In genomic region chr3:142496113-142497101, GRCm38 (mm10) we compare ENCODE assay signal across 8 mouse cellular contexts. TPM values are rescaled to one million over a fixed set of nuclear protein-coding genes. Genes with fewer than 3 reads are reported as not detected.
DNase-seq lines count a peak whose midpoint lies in the region; ATAC-seq and TF ChIP-seq lines count a peak whose summit lies in the region.

No protein-coding gene starts in this region.

- no peak overlapping the region for H3K27ac ChIP-seq in heart, embryonic 12.5 days (ENCODE audit: poor library complexity, severe bottlenecking)
- H3K27ac ChIP-seq in liver, embryonic 13.5 days, result no peak overlapping the region
- H3K27ac ChIP-seq in small intestine, adult 2 months (ENCODE audit: insufficient read depth, low read depth, low read length), result peak overlapping the region; percentile 82

- DNase-seq in thymus, postnatal 0 days (ENCODE audit: low spot score), result peak; percentile 36
- DNase-seq in thymus, adult 18-20 months, result no peak
- no peak for DNase-seq in liver, embryonic 13.5 days
- no peak for DNase-seq in cerebellum, adult 9-11 months
- DNase-seq in MN1 (ENCODE audit: low spot score), result no peak
- no peak for DNase-seq in gastrocnemius, postnatal 36 days

- TF ChIP-seq CTCF in small intestine, adult 2 months (IDR thresholded peaks at IDR 0.05; ENCODE audit: extremely low read depth, insufficient read length, insufficient replicate concordance, low read depth, low read length), result no peak

- peak overlapping the region; percentile 11; the same call in 1 of the 2 replicates for H3K4me3 ChIP-seq in heart, embryonic 12.5 days
- peak overlapping the region; percentile 17; the same call in 1 of the 2 replicates for H3K4me3 ChIP-seq in liver, embryonic 13.5 days (replicated peaks)
- peak overlapping the region; percentile 49 for H3K4me3 ChIP-seq in small intestine, adult 2 months (ENCODE audit: low read depth, low read length)

- 45% methylated on average over 14 of the region's 14 CpGs for WGBS in heart, embryonic 12.5 days
- 35% methylated on average over 14 of the region's 14 CpGs for WGBS in liver, embryonic 13.5 days (ENCODE audit: insufficient replicate concordance)
- 13% methylated on average over 14 of the region's 14 CpGs for WGBS in small intestine, adult 2 months

- peaks cover 4% of the 10 kb centered on the region; the same call in 1 of the 2 replicates for H3K4me1 ChIP-seq in heart, embryonic 12.5 days (replicated peaks)
- H3K4me1 ChIP-seq in liver, embryonic 13.5 days (replicated peaks), result no peaks in the 10 kb centered on the region
- H3K4me1 ChIP-seq in small intestine, adult 2 months (ENCODE audit: control insufficient read depth, insufficient read depth, insufficient read length, low read length), result peaks cover 2% of the 10 kb centered on the region; the same call in 1 of the 2 replicates

- ATAC-seq in heart, embryonic 12.5 days (ENCODE audit: insufficient number of reproducible peaks, low FRiP score), result no peak
- ATAC-seq in liver, embryonic 13.5 days (ENCODE audit: low read depth), result no peak

- H3K4me2 ChIP-seq in heart, embryonic 12.5 days, result peak overlapping the region; percentile 57
- peak overlapping the region; percentile 43 for H3K4me2 ChIP-seq in liver, embryonic 13.5 days

- peaks cover 4% of the 10 kb centered on the region; the same call in 1 of the 2 replicates for H3K27me3 ChIP-seq in heart, embryonic 12.5 days (replicated peaks)
- H3K27me3 ChIP-seq in liver, embryonic 13.5 days, result no peaks in the 10 kb centered on the region
- H3K27me3 ChIP-seq in small intestine, adult 2 months (ENCODE audit: control insufficient read depth, insufficient read depth, low read length), result peaks cover 2% of the 10 kb centered on the region; the same call in 1 of the 2 replicates

- TF ChIP-seq POLR2A in small intestine, adult 2 months (IDR thresholded peaks at IDR 0.05; ENCODE audit: low read depth, low read length), result no peak

- no peaks in the 10 kb centered on the region for H3K9me3 ChIP-seq in heart, embryonic 12.5 days (replicated peaks)
- H3K9me3 ChIP-seq in liver, embryonic 13.5 days (replicated peaks), result no peaks in the 10 kb centered on the region

- no peak overlapping the region for H3K9ac ChIP-seq in heart, embryonic 12.5 days
- H3K9ac ChIP-seq in liver, embryonic 13.5 days, result no peak overlapping the region

- no peaks in the 10 kb centered on the region for H3K36me3 ChIP-seq in heart, embryonic 12.5 days
- no peaks in the 10 kb centered on the region for H3K36me3 ChIP-seq in liver, embryonic 13.5 days
- H3K36me3 ChIP-seq in small intestine, adult 2 months (ENCODE audit: control insufficient read depth, insufficient read depth, low read length), result no peaks in the 10 kb centered on the region

- intact Hi-C loops in gastrocnemius, postnatal 36 days (cut with DNase I), result no loop called here

RNA-seq across cellular contexts. Expression of gene Gbp5, which starts 2.6 kb away (rescaled TPM):
- polyA plus RNA-seq in thymus, postnatal 0 days (2015; fragmentation: Nextera tagmentation; extraction: Ambion mirVana), result 0.99 and 1.2 TPM in 2 replicates
- 0.06 and 0.09 TPM in 2 replicates for polyA plus RNA-seq in heart, embryonic 12.5 days (2016; fragmentation: Nextera tagmentation; extraction: Ambion mirVana)
- polyA plus RNA-seq in liver, embryonic 13.5 days (2015; fragmentation: Nextera tagmentation; extraction: Ambion mirVana), result 0.03 and 0.09 TPM in 2 replicates
- polyA plus RNA-seq in small intestine, adult 2 months (2012; rRNA removed), result 0.44 and 0.95 TPM in 2 replicates
- total RNA-seq in gastrocnemius, postnatal 36 days (2021), result 1 to 10 TPM; 1.9 to 3.6 TPM

RNA-seq across cellular contexts. Expression of gene Gbp7, which starts 33.7 kb away (rescaled TPM):
- polyA plus RNA-seq in thymus, postnatal 0 days (2015; fragmentation: Nextera tagmentation; extraction: Ambion mirVana), result 23.4 and 26.8 TPM in 2 replicates
- polyA plus RNA-seq in heart, embryonic 12.5 days (2016; fragmentation: Nextera tagmentation; extraction: Ambion mirVana), result 1.4 and 1.8 TPM in 2 replicates
- 3.1 and 3.2 TPM in 2 replicates for polyA plus RNA-seq in liver, embryonic 13.5 days (2015; fragmentation: Nextera tagmentation; extraction: Ambion mirVana)
- polyA plus RNA-seq in small intestine, adult 2 months (2012; rRNA removed), result 0.93 and 1.4 TPM in 2 replicates
- 10 to 100 TPM in 1 of 2 experiments, 1 to 10 TPM in 1; 9.4 to 19.1 TPM for total RNA-seq in gastrocnemius, postnatal 36 days (2021)
